Mouse (Mus musculus): Measurements from ENCODE around the gene Gabra5. TPM values are rescaled to one million over a fixed set of nuclear protein-coding genes. Genes with fewer than 3 reads are reported as not detected.
A peak's percentile ranks its signal among the peaks of the same experiment; 100 is the strongest.

The Gabra5 gene
- polyA plus RNA-seq (2016; fragmentation: Nextera tagmentation; extraction: Ambion mirVana) = 1.1 and 1.8 TPM in 2 replicates

DNA sequence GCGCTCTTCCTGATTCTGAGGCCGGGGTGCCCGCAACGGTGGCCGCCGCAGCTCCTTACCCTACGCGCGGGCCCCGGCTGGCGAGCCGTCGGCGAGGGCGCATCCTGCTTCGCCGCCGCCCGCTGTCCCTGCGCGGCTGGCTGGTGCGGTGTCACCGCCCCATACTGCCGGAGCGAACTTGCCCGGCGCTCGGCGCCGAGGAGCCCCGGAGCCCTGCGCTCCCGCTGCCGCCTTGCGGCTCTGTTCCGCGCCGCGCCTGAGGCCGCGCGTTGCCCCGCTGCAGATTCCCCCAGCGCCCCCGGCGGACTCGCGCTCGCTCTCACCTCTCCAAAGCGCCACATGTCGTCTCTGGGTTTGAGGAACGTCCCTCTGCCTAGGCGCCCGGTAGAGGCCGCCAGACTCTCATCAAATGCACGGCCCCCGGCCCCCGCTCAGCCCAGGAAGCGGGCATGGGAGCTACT lies at the start of gene Gabra5:
TSS of gene Gabra5 (minus strand) at position 379 of the 461 bp plus-strand sequence.
- Histone ChIP-seq H3K27ac (no peak within 1 kb of the TSS), H3K9me3 (replicated peaks) (no peaks in the 10 kb centered on the region), H3K4me2 (replicated peaks) (peak within 1 kb of the TSS; percentile 66), H3K9ac (peak within 1 kb of the TSS; percentile 55), H3K4me1 (peaks cover 6% of the 10 kb centered on the region), H3K4me3 (peak within 1 kb of the TSS; percentile 57), H3K27me3 (peaks cover 51% of the 10 kb centered on the region), H3K36me3 (no peaks in the 10 kb centered on the region)
- ATAC-seq (ENCODE audit: low FRiP score) = peak; percentile 82
- under 1% methylated on average over 58 of the region's 59 CpGs for WGBS

DNA sequence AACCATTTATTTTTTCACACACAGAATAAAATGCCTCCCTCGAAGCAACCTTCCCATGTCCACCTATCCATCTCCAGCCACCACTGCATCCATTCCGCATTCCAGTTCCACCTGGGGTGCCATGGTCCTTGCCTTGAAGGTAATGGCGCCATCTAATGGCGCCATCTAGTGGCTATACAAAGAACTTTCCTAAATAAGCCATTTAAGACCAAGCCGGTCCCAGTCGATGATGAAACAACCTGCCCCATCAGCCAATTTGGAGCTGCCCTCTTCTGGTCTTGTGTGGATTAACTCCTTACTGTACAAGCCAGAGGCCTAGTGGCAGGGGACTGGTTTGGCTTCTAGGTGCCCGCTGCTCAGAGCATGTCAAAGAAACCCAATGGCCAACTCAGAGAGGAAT lies 28.7 kb upstream of the Gabra5 start:
- H3K9me3 ChIP-seq (replicated peaks) = no peaks in the 10 kb centered on the region
- WGBS = 21% methylated on average over 7 of the region's 7 CpGs
- no peak for ATAC-seq (ENCODE audit: low FRiP score)

DNA sequence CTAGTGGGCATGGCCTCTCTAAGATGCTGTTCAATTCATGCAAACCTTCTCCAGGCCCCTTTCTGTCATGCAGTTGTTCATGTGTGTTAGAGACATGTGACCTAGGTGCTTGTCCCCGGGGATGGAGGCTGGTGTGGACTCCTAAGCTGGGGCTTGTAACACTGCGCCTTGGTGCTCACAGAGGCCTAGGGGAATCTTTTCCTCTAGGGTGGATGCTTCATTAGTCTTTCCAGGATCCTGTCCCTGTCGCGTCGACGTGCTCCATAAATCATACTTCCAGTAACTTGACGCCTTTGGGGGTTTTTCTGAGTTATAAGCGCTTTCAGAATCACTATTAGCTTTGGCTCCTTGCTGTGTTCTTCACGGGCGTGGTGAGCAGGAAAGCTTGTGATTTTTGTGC lies 22.8 kb upstream of the Gabra5 start:
- WGBS = 80% methylated on average over 10 of the region's 10 CpGs
- no peak for ATAC-seq (ENCODE audit: low FRiP score)
- no peaks in the 10 kb centered on the region for H3K9me3 ChIP-seq (replicated peaks)
- H3K27ac ChIP-seq = no peak overlapping the region
- no peak overlapping the region for H3K4me3 ChIP-seq
- H3K27me3 ChIP-seq = no peaks in the 10 kb centered on the region
- H3K4me1 ChIP-seq = no peaks in the 10 kb centered on the region
- H3K36me3 ChIP-seq = no peaks in the 10 kb centered on the region
- no peak overlapping the region for H3K4me2 ChIP-seq (replicated peaks)
- no peak overlapping the region for H3K9ac ChIP-seq

More for the DNA sequence above, 28.7 kb upstream of the Gabra5 start:
- H3K4me1 ChIP-seq = no peaks in the 10 kb centered on the region
- no peak overlapping the region for H3K27ac ChIP-seq
- H3K36me3 ChIP-seq = no peaks in the 10 kb centered on the region
- no peak overlapping the region for H3K9ac ChIP-seq
- no peak overlapping the region for H3K4me3 ChIP-seq
- no peaks in the 10 kb centered on the region for H3K27me3 ChIP-seq
- no peak overlapping the region for H3K4me2 ChIP-seq (replicated peaks)

DNA sequence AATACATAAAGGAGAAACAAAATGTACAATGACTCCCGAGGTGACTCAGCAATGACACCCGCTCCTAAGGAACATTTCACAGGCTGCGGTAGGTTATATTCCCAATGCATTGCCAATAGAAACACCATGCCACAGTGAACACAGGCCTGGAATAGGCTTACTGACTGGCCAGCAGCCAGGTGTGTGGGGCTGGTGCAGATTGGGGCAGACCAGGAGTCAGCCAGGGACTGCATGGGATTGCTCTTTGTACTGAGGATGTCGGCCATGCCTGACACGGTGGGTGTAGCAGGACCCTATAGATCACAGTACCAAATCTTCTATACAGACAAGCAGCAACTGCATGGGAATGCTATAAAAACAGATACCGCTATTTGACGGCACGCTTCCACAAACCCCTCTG lies 20.1 kb upstream of the Gabra5 start:
- H3K27ac ChIP-seq = no peak overlapping the region
- no peaks in the 10 kb centered on the region for H3K27me3 ChIP-seq
- no peak overlapping the region for H3K9ac ChIP-seq
- H3K4me3 ChIP-seq = no peak overlapping the region
- H3K4me1 ChIP-seq = no peaks in the 10 kb centered on the region
- 91% methylated on average over 8 of the region's 8 CpGs for WGBS
- H3K36me3 ChIP-seq = no peaks in the 10 kb centered on the region
- H3K9me3 ChIP-seq (replicated peaks) = no peaks in the 10 kb centered on the region
- ATAC-seq (ENCODE audit: low FRiP score) = no peak; the same call in 1 of the 2 replicates
- H3K4me2 ChIP-seq (replicated peaks) = no peak overlapping the region

DNA sequence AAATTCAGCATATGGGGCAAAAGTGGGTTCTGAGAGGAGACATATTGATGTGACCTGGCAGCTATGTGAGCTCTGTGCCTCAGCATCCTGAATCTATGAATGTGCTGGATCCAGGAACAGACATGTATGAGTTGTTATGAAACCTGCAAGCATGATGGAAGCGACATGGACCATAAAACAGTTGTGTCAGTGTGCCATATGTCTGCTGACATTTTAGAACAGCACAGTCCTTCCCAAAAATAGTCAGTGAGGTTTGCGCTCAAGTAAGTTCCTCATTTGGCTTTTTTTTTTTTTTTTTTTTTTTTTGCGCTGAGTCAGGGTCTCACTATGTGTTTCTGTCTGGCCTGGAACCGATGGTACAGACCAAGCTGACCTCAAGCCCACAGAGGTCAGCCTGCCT lies 19.6 kb upstream of the Gabra5 start:
- WGBS = 91% methylated on average over 4 of the region's 4 CpGs
- H3K9ac ChIP-seq = no peak overlapping the region
- ATAC-seq (ENCODE audit: low FRiP score) = no peak

DNA sequence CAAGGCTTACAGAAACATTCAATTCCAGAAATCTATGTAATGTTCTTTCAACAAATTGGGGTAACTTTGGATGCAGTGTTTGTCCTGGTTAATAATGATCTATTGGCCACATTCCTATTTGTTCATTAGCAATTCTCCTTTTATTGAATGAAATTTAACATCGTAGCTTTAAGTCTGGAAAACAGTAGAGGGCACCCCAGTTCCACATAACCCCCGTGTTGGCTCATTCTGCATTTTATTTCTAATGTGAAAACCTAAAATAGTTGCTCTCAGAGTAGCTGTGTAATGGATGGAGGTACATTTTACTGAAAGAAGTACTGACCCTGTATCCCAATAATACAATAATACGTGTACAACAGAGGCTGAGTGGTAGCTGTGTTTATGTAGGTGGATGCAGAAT lies 3.1 kb upstream of the Gabra5 start:
- ATAC-seq (ENCODE audit: low FRiP score) = no peak

More for the DNA sequence above, 19.6 kb upstream of the Gabra5 start:
- no peak overlapping the region for H3K4me2 ChIP-seq (replicated peaks)
- H3K4me1 ChIP-seq = no peaks in the 10 kb centered on the region
- H3K4me3 ChIP-seq = no peak overlapping the region
- no peaks in the 10 kb centered on the region for H3K27me3 ChIP-seq
- H3K36me3 ChIP-seq = no peaks in the 10 kb centered on the region
- no peak overlapping the region for H3K27ac ChIP-seq
- H3K9me3 ChIP-seq (replicated peaks) = no peaks in the 10 kb centered on the region

DNA sequence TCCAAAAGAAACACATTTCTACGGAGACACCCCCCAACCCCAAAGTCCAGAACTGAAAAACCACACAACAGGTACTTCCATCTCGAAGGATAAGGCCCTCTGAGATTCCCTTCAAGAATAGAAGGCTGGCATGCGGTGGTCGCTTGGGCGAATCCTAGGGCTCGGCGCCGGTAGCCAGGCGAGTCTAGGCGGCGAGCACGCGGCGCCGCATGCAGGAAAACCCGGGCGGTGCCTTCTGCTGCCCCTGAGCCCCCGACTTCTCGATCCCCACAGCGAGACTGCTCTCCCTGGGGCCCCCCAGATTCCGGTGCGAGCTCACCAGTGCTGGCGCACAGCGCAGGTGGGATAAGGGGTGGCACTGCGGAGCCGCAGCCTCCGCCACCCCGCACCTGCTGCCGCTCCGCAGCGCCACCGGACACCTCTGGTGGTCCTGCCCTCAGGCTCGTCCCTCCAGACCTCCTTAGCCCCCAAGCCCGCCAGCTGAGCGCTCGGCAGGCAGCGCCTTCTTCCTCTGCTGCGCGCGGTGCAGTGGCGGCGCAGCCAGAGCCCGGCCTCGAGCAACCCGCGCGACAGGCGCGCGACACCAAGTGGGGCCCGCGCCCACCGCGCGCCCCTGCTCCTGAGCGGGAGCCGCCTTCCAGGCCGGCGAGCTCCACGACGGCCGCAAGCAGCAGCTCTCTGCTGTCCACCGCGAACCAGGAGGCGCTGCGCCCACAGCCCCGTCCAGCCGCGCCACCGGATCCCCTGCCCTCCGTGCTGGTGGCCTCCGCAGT lies 813 bp downstream of the Gabra5 start:
- Histone ChIP-seq H3K27ac (no peak overlapping the region), H3K4me3 (peak overlapping the region; percentile 57), H3K36me3 (no peaks in the 10 kb centered on the region), H3K9me3 (replicated peaks) (no peaks in the 10 kb centered on the region), H3K27me3 (peaks cover 51% of the 10 kb centered on the region), H3K9ac (peak overlapping the region; percentile 55), H3K4me2 (replicated peaks) (peak overlapping the region; percentile 66), H3K4me1 (peaks cover 6% of the 10 kb centered on the region)
- 2% methylated on average over 71 of the region's 72 CpGs for WGBS
- peak; percentile 80 for ATAC-seq (ENCODE audit: low FRiP score)

More for the DNA sequence above, 3.1 kb upstream of the Gabra5 start:
- H3K27ac ChIP-seq = no peak overlapping the region
- peaks cover 6% of the 10 kb centered on the region for H3K4me1 ChIP-seq
- no peaks in the 10 kb centered on the region for H3K36me3 ChIP-seq
- H3K4me3 ChIP-seq = no peak overlapping the region
- 31% methylated on average over 3 of the region's 3 CpGs for WGBS
- H3K4me2 ChIP-seq (replicated peaks) = no peak overlapping the region
- peaks cover 35% of the 10 kb centered on the region for H3K27me3 ChIP-seq
- no peak overlapping the region for H3K9ac ChIP-seq
- no peaks in the 10 kb centered on the region for H3K9me3 ChIP-seq (replicated peaks)

DNA sequence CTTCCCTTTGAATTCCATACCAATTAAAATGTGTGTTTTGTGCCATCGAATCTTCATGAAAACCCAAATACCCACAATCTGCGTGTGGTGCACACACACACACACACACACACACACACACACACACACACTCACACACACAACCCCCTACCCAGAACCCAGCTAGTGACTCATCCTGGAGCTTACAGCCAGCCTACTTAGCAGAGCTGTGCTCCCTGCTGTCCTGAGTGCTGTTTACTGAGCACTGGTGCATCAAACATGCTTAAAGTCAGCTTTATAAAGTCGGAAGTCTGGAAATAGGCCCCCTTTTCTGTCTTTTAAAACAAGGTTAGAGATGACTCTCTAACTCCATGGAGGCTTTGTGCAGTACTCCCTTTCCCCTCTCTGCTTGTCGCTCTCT lies 7.0 kb downstream of the Gabra5 start:
- WGBS = 78% methylated on average over 4 of the region's 4 CpGs

DNA sequence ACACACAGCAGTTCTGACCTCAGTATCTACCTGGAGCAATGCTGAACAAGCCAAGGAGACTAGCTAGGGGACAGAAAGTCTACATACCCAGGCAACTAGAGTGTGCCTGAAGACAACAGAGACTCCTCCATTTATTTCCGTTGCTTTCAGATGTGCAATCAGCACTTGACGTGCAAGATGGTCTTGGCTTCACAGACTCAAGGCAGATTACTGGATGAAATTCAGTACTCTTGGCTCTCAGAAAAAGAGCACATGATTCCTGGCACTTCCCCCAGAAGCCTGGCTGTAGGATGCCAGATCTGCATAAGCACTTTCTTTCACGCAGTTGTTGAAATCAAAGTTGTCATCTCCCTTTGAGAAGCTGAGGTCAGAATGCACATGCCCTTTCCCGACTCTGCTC lies 18.1 kb downstream of the Gabra5 start:
- WGBS = 79% methylated on average over 4 of the region's 4 CpGs
- Histone ChIP-seq H3K4me3 (no peak overlapping the region), H3K9ac (no peak overlapping the region), H3K36me3 (no peaks in the 10 kb centered on the region), H3K4me1 (no peaks in the 10 kb centered on the region), H3K9me3 (replicated peaks) (no peaks in the 10 kb centered on the region), H3K27ac (no peak overlapping the region), H3K27me3 (no peaks in the 10 kb centered on the region), H3K4me2 (replicated peaks) (no peak overlapping the region)
- ATAC-seq (ENCODE audit: low FRiP score) = no peak

More for the DNA sequence above, 7.0 kb downstream of the Gabra5 start:
- H3K4me1 ChIP-seq = no peaks in the 10 kb centered on the region
- H3K27me3 ChIP-seq = peaks cover 15% of the 10 kb centered on the region
- H3K36me3 ChIP-seq = no peaks in the 10 kb centered on the region
- H3K9me3 ChIP-seq (replicated peaks) = no peaks in the 10 kb centered on the region
- no peak overlapping the region for H3K4me2 ChIP-seq (replicated peaks)
- no peak overlapping the region for H3K9ac ChIP-seq
- no peak overlapping the region for H3K4me3 ChIP-seq
- H3K27ac ChIP-seq = no peak overlapping the region
- no peak for ATAC-seq (ENCODE audit: low FRiP score)

DNA sequence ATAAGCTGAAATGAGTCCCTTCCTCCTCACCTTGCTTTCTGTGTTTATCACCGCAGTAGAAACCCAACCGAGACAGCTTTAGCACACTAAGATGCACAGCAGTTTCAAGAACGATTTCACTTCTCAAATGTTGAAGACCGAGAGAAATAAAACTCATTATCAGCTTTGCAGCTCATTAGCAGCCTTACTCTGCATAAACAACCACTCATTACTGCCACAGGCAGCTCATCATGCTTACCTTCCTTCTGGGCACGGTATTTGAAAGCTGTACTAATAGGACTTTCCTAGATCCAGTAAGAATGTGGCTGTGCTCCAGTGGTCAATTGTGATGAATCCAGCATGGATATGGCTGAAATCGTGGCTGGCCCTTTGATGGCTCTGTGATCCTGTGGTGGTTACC lies 23.0 kb downstream of the Gabra5 start:
- ATAC-seq (ENCODE audit: low FRiP score) = no peak
- no peaks in the 10 kb centered on the region for H3K4me1 ChIP-seq
- no peaks in the 10 kb centered on the region for H3K36me3 ChIP-seq
- H3K27me3 ChIP-seq = no peaks in the 10 kb centered on the region
- no peaks in the 10 kb centered on the region for H3K9me3 ChIP-seq (replicated peaks)
- no peak overlapping the region for H3K27ac ChIP-seq
- no peak overlapping the region for H3K4me3 ChIP-seq
- no peak overlapping the region for H3K4me2 ChIP-seq (replicated peaks)
- no peak overlapping the region for H3K9ac ChIP-seq
- WGBS = 87% methylated on average over 6 of the region's 6 CpGs

DNA sequence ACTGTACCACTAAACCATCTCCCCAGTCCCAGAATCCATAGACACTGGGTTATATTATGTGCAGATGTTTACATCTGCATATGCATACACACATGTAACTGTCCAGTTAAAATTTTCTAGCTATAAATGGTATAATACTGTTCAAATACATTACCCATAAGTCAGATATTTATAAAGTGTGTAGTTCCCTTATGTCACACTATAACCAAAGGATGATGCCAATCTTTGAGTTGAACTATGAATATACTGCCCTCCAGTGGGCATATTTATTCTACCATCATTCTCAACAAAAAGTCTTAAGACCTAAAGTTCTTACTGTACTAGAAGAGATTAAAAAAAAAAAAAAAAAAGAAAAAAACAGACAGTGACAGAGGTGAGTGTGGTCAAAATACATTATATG lies 27.0 kb downstream of the Gabra5 start:
- no peaks in the 10 kb centered on the region for H3K27me3 ChIP-seq
- H3K4me3 ChIP-seq = no peak overlapping the region
- no peak overlapping the region for H3K27ac ChIP-seq
- H3K9ac ChIP-seq = no peak overlapping the region
- H3K9me3 ChIP-seq (replicated peaks) = no peaks in the 10 kb centered on the region
- no peak overlapping the region for H3K4me2 ChIP-seq (replicated peaks)
- no peaks in the 10 kb centered on the region for H3K36me3 ChIP-seq
- ATAC-seq (ENCODE audit: low FRiP score) = no peak
- no peaks in the 10 kb centered on the region for H3K4me1 ChIP-seq

DNA sequence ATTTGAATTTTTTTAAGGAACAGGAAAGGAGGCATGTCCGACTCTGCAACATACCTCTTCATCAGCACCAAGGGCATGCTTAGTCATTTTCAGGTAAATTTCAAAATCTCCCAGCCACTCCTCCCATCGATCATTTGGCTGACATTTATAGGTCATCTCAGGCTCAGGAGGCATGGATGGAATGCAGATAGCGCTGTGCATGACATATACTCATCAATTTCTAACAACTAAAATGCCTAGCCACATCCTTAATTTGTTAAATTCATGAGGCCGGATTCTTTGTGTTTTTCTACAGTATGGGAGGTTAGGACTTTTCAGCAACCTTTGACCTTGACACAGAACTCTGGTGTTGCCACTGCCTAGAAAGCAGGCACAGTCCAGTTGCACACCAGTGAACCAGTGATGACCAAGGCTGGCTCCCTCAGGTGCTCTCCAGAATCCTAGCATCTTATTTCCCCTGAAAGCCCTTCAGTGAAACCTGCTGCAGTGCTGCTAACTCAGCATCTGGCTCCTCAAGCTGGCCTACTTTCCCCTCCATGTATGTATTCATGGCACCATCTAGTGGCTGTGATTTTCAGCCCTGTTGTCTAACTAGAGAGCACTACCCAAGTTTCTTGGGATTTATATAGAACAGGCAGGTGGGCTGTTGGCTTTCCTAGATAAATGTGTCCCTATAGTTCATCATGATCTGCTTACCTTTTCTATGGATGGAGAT lies 35.9 kb downstream of the Gabra5 start:
- WGBS = 77% methylated on average over 4 of the region's 4 CpGs
- ATAC-seq (ENCODE audit: low FRiP score) = peak; percentile 60
- Histone ChIP-seq H3K36me3 (no peaks in the 10 kb centered on the region), H3K4me3 (no peak overlapping the region), H3K9ac (no peak overlapping the region), H3K4me1 (no peaks in the 10 kb centered on the region), H3K27me3 (no peaks in the 10 kb centered on the region), H3K27ac (no peak overlapping the region), H3K4me2 (replicated peaks) (no peak overlapping the region), H3K9me3 (replicated peaks) (no peaks in the 10 kb centered on the region)
